Mouse (Mus musculus) naive thymus-derived CD4-positive, alpha-beta T cell, adult 2 months (primary cell): ENCODE data around the gene Irf2.

Experiments
- DNase-seq: peaks from one replicate; pipeline ENCODE4 v3.0.0-alpha.2; 2011; ENCODE audit warnings: low read depth

Irf2 gene

GRCm38 (mm10) chr8:46801153-46801684 lies 61.7 kb downstream of the Irf2 start:
- no peak for DNase-seq

GRCm38 (mm10) chr8:46802009-46802408 lies 62.5 kb downstream of the Irf2 start:
- DNase-seq = no peak

- DNase-seq = no peak
Observed at GRCm38 (mm10) chr8:46804721-46805120, 65.2 kb downstream of the Irf2 start.

GRCm38 (mm10) chr8:46811021-46811622 lies 71.6 kb downstream of the Irf2 start:
- DNase-seq = no peak

GRCm38 (mm10) chr8:46811944-46812343 lies 72.4 kb downstream of the Irf2 start:
- no peak for DNase-seq

- no peak for DNase-seq
Observed at GRCm38 (mm10) chr8:46812966-46813365, 73.4 kb downstream of the Irf2 start.

- no peak for DNase-seq
Observed at GRCm38 (mm10) chr8:46818106-46818989, 78.8 kb downstream of the Irf2 start.

- no peak for DNase-seq
Observed at GRCm38 (mm10) chr8:46818990-46819288, 79.4 kb downstream of the Irf2 start.

- no peak for DNase-seq
Observed at GRCm38 (mm10) chr8:46828734-46829413, 89.3 kb downstream of the Irf2 start.

- DNase-seq = no peak
Observed at GRCm38 (mm10) chr8:46829414-46830111, 90.0 kb downstream of the Irf2 start.

GRCm38 (mm10) chr8:46830112-46830855 lies 90.8 kb downstream of the Irf2 start:
- no peak for DNase-seq

GRCm38 (mm10) chr8:46831916-46832315 lies 92.4 kb downstream of the Irf2 start:
- DNase-seq = no peak

GRCm38 (mm10) chr8:46832399-46832798 lies 92.9 kb downstream of the Irf2 start:
- no peak for DNase-seq

GRCm38 (mm10) chr8:46833763-46834162 lies 94.2 kb downstream of the Irf2 start:
- no peak for DNase-seq

GRCm38 (mm10) chr8:46834440-46834839 lies 94.9 kb downstream of the Irf2 start:
- no peak for DNase-seq

- DNase-seq = no peak
Observed at GRCm38 (mm10) chr8:46836011-46836652, 96.6 kb downstream of the Irf2 start.

- DNase-seq = no peak
Observed at GRCm38 (mm10) chr8:46836949-46837348, 97.4 kb downstream of the Irf2 start.

GRCm38 (mm10) chr8:46838052-46838451 lies 98.5 kb downstream of the Irf2 start:
- no peak for DNase-seq

- no peak for DNase-seq
Observed at GRCm38 (mm10) chr8:46840390-46840789, 100.9 kb downstream of the Irf2 start.

- DNase-seq = no peak
Observed at GRCm38 (mm10) chr8:46840791-46841190, 101.3 kb downstream of the Irf2 start.

- DNase-seq = no peak
Observed at GRCm38 (mm10) chr8:46842676-46843181, 103.2 kb downstream of the Irf2 start.
